Mouse (Mus musculus) lung, embryonic 16.5 days (tissue): ENCODE results near the gene Tmem115. TPM values are rescaled to one million over a fixed set of nuclear protein-coding genes. Genes with fewer than 3 reads are reported as not detected.
A peak's percentile ranks its signal among the peaks of the same experiment; 100 is the strongest.
"Not testable (repeated sequence)": the region's sequence is repeated elsewhere in the genome, so short reads cannot be mapped to it uniquely, and the experiment has no call there.

Experiments used
- ATAC-seq: fragments of 200-750 bp; cut with Nextera tagmentation; 2 replicates; pipeline ENCODE4 v1.8.0; 2017; ENCODE audit warnings: low read depth, mild to moderate bottlenecking, moderate library complexity
- H3K27ac ChIP-seq: fragments of 300-500 bp; sonication (generic); 2 replicates; pipeline ENCODE4 v1.5.1; 2014; ENCODE audit warnings: mild to moderate bottlenecking, control low read depth, low read length
- H3K27me3 ChIP-seq: fragments of 300-500 bp; sonication (generic); 2 replicates; pipeline ENCODE4 v1.6.1; 2014; ENCODE audit warnings: low read depth, low read length, mixed read lengths; ENCODE audit not compliant: control insufficient read depth, insufficient read depth
- H3K36me3 ChIP-seq: fragments of 300-500 bp; sonication (generic); 2 replicates; pipeline ENCODE4 v1.6.1; 2014; ENCODE audit warnings: low read length; ENCODE audit not compliant: control insufficient read depth, insufficient read depth
- H3K4me1 ChIP-seq: fragments of 300-500 bp; sonication (generic); replicated peaks from 2 replicates; pipeline ENCODE4 v1.6.1; 2014; ENCODE audit warnings: low read length, mixed read lengths; ENCODE audit not compliant: control insufficient read depth, insufficient read depth
- H3K4me2 ChIP-seq: fragments of 300-500 bp; sonication (generic); 2 replicates; pipeline ENCODE4 v1.6.1; 2014; ENCODE audit warnings: low read depth, low read length, control low read depth
- H3K4me3 ChIP-seq: fragments of 300-500 bp; sonication (generic); 2 replicates; pipeline ENCODE4 v1.5.1; 2014; ENCODE audit warnings: mild to moderate bottlenecking, low read length, control low read depth
- H3K9ac ChIP-seq: fragments of 300-500 bp; sonication (generic); 2 replicates; pipeline ENCODE4 v1.6.1; 2014; ENCODE audit warnings: low read length, control low read depth
- H3K9me3 ChIP-seq: fragments of 300-500 bp; sonication (generic); 2 replicates; pipeline ENCODE4 v1.6.1; 2016; ENCODE audit warnings: low read length; ENCODE audit not compliant: control insufficient read depth
- WGBS: fragments of 180-500 bp; shearing (Covaris S2); extraction: QIAGEN DNeasy Blood & Tissue Kit; methylation state at CpG from one replicate; pipeline ENCODE4 v1.1.7; 2014; 5-methylcytosine and 5-hydroxymethylcytosine counted together
- polyA plus RNA-seq: library from polyadenylated mRNA; unstranded; fragments of >200 nt; fragmentation: Nextera tagmentation; extraction: Ambion mirVana; gene quantifications from 2 replicates; pipeline ENCODE4 v1.2.1, GENCODE M21; 2015

The Tmem115 gene
- polyA plus RNA-seq, 1 experiment from 2014 or later: 39.4 TPM

- peaks cover 34% of the 10 kb centered on the region for H3K36me3 ChIP-seq
- ATAC-seq: peak; percentile 93
These were observed 29.4 kb downstream of the Tmem115 start, which contains the start of gene Tusc2 for GRCm38 (mm10) chr9:107563029-107563581. TSS of gene Tusc2 (plus strand) at chr9:107563255.

GRCm38 (mm10) chr9:107565556-107565955 is 31.8 kb downstream of the Tmem115 start:
- not testable (repeated sequence) for ATAC-seq, H3K27me3 ChIP-seq, H3K9me3 ChIP-seq
- H3K4me3 ChIP-seq: peak overlapping the region; percentile 7
- 53% methylated on average over 5 of the region's 5 CpGs for WGBS
- H3K27ac ChIP-seq: peak overlapping the region; percentile 10; the same call in 1 of the 2 replicates
- H3K4me1 ChIP-seq: peaks cover 34% of the 10 kb centered on the region
- peaks cover 21% of the 10 kb centered on the region for H3K36me3 ChIP-seq
- H3K9ac ChIP-seq: peak overlapping the region; percentile 0
- peak overlapping the region; percentile 43 for H3K4me2 ChIP-seq

More at GRCm38 (mm10) chr9:107563029-107563581, 29.4 kb downstream of the Tmem115 start, which contains the start of gene Tusc2:
- 0% methylated on average over 42 of the region's 46 CpGs for WGBS
- Histone ChIP-seq H3K27ac (peak within 1 kb of the TSS; percentile 56; the same call in 1 of the 2 replicates), H3K4me2 (peak within 1 kb of the TSS; percentile 72), H3K9ac (peak within 1 kb of the TSS; percentile 80), H3K4me1 (peaks cover 25% of the 10 kb centered on the region), H3K27me3 (no peaks in the 10 kb centered on the region), H3K4me3 (peak within 1 kb of the TSS; percentile 84), H3K9me3 (no peaks in the 10 kb centered on the region)

GRCm38 (mm10) chr9:107566041-107566709 is 32.4 kb downstream of the Tmem115 start:
- no peaks in the 10 kb centered on the region for H3K9me3 ChIP-seq
- peak overlapping the region; percentile 83 for H3K27ac ChIP-seq
- peak overlapping the region; percentile 23 for H3K4me3 ChIP-seq
- H3K27me3 ChIP-seq: no peaks in the 10 kb centered on the region
- peaks cover 15% of the 10 kb centered on the region for H3K36me3 ChIP-seq
- ATAC-seq: no peak
- WGBS: 47% methylated on average over 15 of the region's 15 CpGs
- H3K9ac ChIP-seq: peak overlapping the region; percentile 43
- peak overlapping the region; percentile 47 for H3K4me2 ChIP-seq
- peaks cover 41% of the 10 kb centered on the region for H3K4me1 ChIP-seq

GRCm38 (mm10) chr9:107566855-107567254 is 33.1 kb downstream of the Tmem115 start:
- no peaks in the 10 kb centered on the region for H3K27me3 ChIP-seq
- peaks cover 47% of the 10 kb centered on the region for H3K4me1 ChIP-seq
- 64% methylated on average over 3 of the region's 3 CpGs for WGBS
- ATAC-seq: peak; percentile 23
- no peaks in the 10 kb centered on the region for H3K9me3 ChIP-seq
- H3K9ac ChIP-seq: no peak overlapping the region
- peaks cover 11% of the 10 kb centered on the region for H3K36me3 ChIP-seq
- peak overlapping the region; percentile 71 for H3K4me2 ChIP-seq
- H3K27ac ChIP-seq: peak overlapping the region; percentile 95
- H3K4me3 ChIP-seq: peak overlapping the region; percentile 23

- H3K4me1 ChIP-seq: peaks cover 43% of the 10 kb centered on the region
- peak within 1 kb of the TSS; percentile 71 for H3K4me2 ChIP-seq
- no peaks in the 10 kb centered on the region for H3K9me3 ChIP-seq
- peak within 1 kb of the TSS; percentile 81 for H3K9ac ChIP-seq
- peak within 1 kb of the TSS; percentile 95 for H3K27ac ChIP-seq
- H3K4me3 ChIP-seq: peak within 1 kb of the TSS; percentile 66
- WGBS: 10% methylated on average over 18 of the region's 18 CpGs
- no peaks in the 10 kb centered on the region for H3K27me3 ChIP-seq
- peaks cover 15% of the 10 kb centered on the region for H3K36me3 ChIP-seq
- ATAC-seq: no peak
These were observed 34.1 kb downstream of the Tmem115 start, which contains the start of gene Hyal2 for GRCm38 (mm10) chr9:107567702-107568319. TSS of gene Hyal2 (plus strand) at chr9:107567945.

- Histone ChIP-seq H3K27me3 (no peaks in the 10 kb centered on the region), H3K4me2 (peak overlapping the region; percentile 71), H3K36me3 (peaks cover 19% of the 10 kb centered on the region), H3K27ac (peak overlapping the region; percentile 95), H3K4me3 (peak overlapping the region; percentile 66), H3K4me1 (peaks cover 41% of the 10 kb centered on the region), H3K9me3 (no peaks in the 10 kb centered on the region), H3K9ac (peak overlapping the region; percentile 81)
- peak; percentile 86 for ATAC-seq
- WGBS: under 1% methylated on average over 41 of the region's 41 CpGs
These were observed 34.9 kb downstream of the Tmem115 start for GRCm38 (mm10) chr9:107568331-107569261.

GRCm38 (mm10) chr9:107569270-107569669 is 35.5 kb downstream of the Tmem115 start:
- no peaks in the 10 kb centered on the region for H3K9me3 ChIP-seq
- peak overlapping the region; percentile 95 for H3K27ac ChIP-seq
- peak; percentile 12 for ATAC-seq
- H3K9ac ChIP-seq: peak overlapping the region; percentile 81
- H3K27me3 ChIP-seq: no peaks in the 10 kb centered on the region
- H3K36me3 ChIP-seq: peaks cover 21% of the 10 kb centered on the region
- H3K4me1 ChIP-seq: peaks cover 36% of the 10 kb centered on the region
- peak overlapping the region; percentile 71 for H3K4me2 ChIP-seq
- 0% methylated on average over 19 of the region's 23 CpGs for WGBS
- H3K4me3 ChIP-seq: peak overlapping the region; percentile 66

- ATAC-seq: no peak
- Histone ChIP-seq H3K4me3 (peak overlapping the region; percentile 66), H3K4me1 (peaks cover 36% of the 10 kb centered on the region), H3K27me3 (no peaks in the 10 kb centered on the region), H3K4me2 (peak overlapping the region; percentile 71), H3K27ac (peak overlapping the region; percentile 95), H3K9ac (peak overlapping the region; percentile 81), H3K9me3 (no peaks in the 10 kb centered on the region), H3K36me3 (peaks cover 18% of the 10 kb centered on the region)
- 20% methylated on average over 13 of the region's 13 CpGs for WGBS
These were observed 36.3 kb downstream of the Tmem115 start for GRCm38 (mm10) chr9:107570016-107570415.
